Mouse (Mus musculus) adrenal gland (tissue): ENCODE data around the gene Slc29a1.

Experiments used
- intact Hi-C: fragments of 180-260 bp; cut with DNase I; formaldehyde crosslinking; loops from one replicate; pipeline ENCODE4 v1.15.1; 2025

Slc29a1 gene

GRCm38 (mm10) chr17:45573087-45573779, 26.2 kb downstream of the Slc29a1 start, which contains the start of gene Hsp90ab1:
Gene Hsp90ab1 (minus strand): TSS chr17:45573271.
- intact Hi-C loops, result no loop called here

- intact Hi-C loops, result no loop called here
Measured at GRCm38 (mm10) chr17:45572103-45573086, 27.0 kb downstream of the Slc29a1 start.

GRCm38 (mm10) chr17:45569999-45570398, 29.4 kb downstream of the Slc29a1 start:
- intact Hi-C loops, result no loop called here

- intact Hi-C loops, result no loop called here
Measured at GRCm38 (mm10) chr17:45568990-45569389, 30.4 kb downstream of the Slc29a1 start.

GRCm38 (mm10) chr17:45567162-45567601, 32.2 kb downstream of the Slc29a1 start:
- intact Hi-C loops, result no loop called here

- intact Hi-C loops, result no loop called here
Measured at GRCm38 (mm10) chr17:45566360-45567161, 32.8 kb downstream of the Slc29a1 start.

GRCm38 (mm10) chr17:45566031-45566359, 33.4 kb downstream of the Slc29a1 start:
- intact Hi-C loops, result no loop called here

- intact Hi-C loops, result no loop called here
Measured at GRCm38 (mm10) chr17:45565103-45565502, 34.3 kb downstream of the Slc29a1 start.

- intact Hi-C loops, result no loop called here
Measured at GRCm38 (mm10) chr17:45564531-45565084, 34.8 kb downstream of the Slc29a1 start.

GRCm38 (mm10) chr17:45563655-45564530, 35.5 kb downstream of the Slc29a1 start, which contains the start of gene Slc35b2:
Gene Slc35b2 (plus strand): TSS chr17:45563874.
- intact Hi-C loops, result no loop called here

- intact Hi-C loops, result no loop called here
Measured at GRCm38 (mm10) chr17:45563216-45563615, 36.2 kb downstream of the Slc29a1 start.

- intact Hi-C loops, result no loop called here
Measured at GRCm38 (mm10) chr17:45559732-45560525, 39.5 kb downstream of the Slc29a1 start.

- intact Hi-C loops, result no loop called here
Measured at GRCm38 (mm10) chr17:45557998-45558862, 41.2 kb downstream of the Slc29a1 start.

- intact Hi-C loops, result no loop called here
Measured at GRCm38 (mm10) chr17:45557246-45557824, 42.1 kb downstream of the Slc29a1 start.

GRCm38 (mm10) chr17:45556514-45557245, 42.7 kb downstream of the Slc29a1 start:
- intact Hi-C loops, result no loop called here

- intact Hi-C loops, result no loop called here
Measured at GRCm38 (mm10) chr17:45556107-45556489, 43.3 kb downstream of the Slc29a1 start.

- intact Hi-C loops, result no loop called here
Measured at GRCm38 (mm10) chr17:45555452-45556106, 43.8 kb downstream of the Slc29a1 start, which contains the start of gene Nfkbie. Gene Nfkbie (plus strand): TSS chr17:45555703.
